Mouse (Mus musculus) heart, postnatal 25 days (tissue): ENCODE results near the gene Dusp2. TPM values are rescaled to one million over a fixed set of nuclear protein-coding genes. Genes with fewer than 3 reads are reported as not detected.

Experiments used
- DNase-seq: peaks from one replicate; pipeline ENCODE4 v3.0.0; 2022; ENCODE audit warnings: low spot score
- intact Hi-C: fragments of 180-260 bp; cut with DNase I; formaldehyde crosslinking; loops from one replicate; pipeline ENCODE4 v1.15.1; 2025
- total RNA-seq, 2 experiments: library from RNA; stranded (reverse); gene quantifications; 2 replicates each; pipeline ENCODE4 v1.2.3; 2021

Gene Dusp2
- total RNA-seq, 2 experiments from 2014 or later, result 0.31 to 0.49 TPM

- intact Hi-C loops, result no loop called here
- no peak for DNase-seq
These were observed 13.2 kb upstream of the Dusp2 start for GRCm38 (mm10) chr2:127322671-127323285.

- intact Hi-C loops, result no loop called here
These were observed 12.3 kb upstream of the Dusp2 start for GRCm38 (mm10) chr2:127323667-127324066.

DNA sequence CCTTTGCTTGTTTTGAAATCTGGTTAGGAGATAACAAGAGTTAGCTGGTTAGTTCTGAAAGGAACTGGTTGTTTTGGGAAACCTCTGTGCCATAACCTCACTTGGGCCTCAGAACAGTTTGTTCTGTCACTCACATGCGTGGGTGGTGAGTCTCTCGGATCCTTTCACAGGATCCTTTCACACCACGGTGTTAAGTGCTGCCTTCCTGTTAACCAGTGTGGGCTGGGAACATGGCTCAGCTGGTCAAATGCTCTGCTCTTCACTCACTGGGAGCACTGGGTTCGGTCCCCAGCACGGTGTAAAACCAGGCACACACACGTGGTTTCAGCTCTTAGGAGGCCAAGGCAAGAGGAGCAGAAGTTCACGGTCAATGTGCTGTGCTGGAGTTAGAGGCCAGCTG, 11.5 kb upstream of the Dusp2 start:
- no peak for DNase-seq
- intact Hi-C loops, result no loop called here

More at GRCm38 (mm10) chr2:127323667-127324066, 12.3 kb upstream of the Dusp2 start:
- DNase-seq, result no peak

DNA sequence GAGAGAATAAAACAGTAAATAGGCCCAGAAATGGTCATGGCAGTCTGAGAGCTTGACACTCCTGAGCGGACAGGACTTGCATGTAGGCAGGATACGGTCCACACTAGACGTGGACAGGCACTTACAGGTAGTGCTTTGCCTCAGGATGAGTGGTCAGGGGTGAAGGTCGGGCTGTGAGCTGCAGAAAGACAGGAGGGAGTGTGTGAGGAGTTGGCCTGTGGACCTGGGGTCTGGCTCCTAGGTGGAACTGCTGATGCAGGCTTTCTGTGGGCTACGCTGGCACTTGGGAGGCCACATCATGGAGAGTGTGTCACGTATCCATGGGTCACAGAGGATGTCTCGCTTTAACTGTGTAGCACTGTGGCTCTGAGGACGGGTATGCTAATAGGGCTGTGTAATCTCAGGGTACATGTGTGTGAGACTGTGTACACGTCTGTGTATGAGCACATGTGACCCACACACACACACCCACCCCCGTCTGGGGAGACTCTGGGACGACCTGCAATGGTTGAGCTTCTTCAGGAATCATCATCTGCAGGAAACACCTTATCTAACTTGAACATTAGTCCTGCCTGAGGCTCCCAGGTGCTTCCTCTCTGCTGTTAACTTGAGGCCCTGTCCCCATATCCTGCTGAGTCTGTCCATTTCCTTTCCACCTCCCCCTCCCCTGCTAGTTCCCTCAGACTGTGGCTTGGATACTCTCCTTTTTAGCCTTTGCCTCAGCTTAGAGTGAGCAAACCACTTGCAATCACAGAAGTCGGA, 7.7 kb upstream of the Dusp2 start:
- no peak for DNase-seq
- intact Hi-C loops, result no loop called here

DNA sequence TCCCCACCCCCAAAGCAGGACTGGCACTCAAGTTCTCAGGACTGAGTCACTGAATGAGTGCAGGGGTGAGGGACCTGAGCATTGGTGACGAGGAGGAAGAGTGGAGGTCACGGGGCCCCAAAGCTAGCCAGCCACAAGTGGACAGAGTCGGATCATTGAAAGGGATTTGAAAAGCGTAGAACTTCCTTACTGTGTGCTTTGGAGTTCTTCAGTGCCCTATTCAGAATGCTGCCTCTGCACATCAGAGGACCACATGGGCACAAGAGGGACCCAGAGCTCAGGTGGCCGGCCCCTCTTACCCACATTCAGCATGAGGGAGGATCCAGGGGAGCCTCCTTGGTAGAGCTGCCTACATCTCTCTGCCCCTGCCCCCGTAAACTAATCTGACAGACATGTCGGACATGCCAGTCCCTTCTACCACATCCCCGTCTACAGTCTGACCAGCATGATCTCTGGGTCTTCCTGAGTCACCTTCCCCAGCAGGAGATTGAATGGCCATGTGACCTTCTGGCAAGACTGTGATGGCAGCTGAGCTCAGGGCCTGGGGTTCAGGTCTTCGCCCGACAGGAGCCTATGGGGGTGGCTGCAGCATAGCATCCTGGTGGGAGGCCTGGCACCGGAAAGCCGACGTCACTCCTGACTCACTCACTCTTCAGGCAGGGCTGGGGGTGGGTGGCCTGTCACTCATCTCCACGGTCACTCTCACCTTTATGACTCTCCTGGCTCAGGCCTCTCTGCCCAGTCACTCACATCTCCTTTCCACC, 3.0 kb upstream of the Dusp2 start:
- intact Hi-C loops, result no loop called here
- DNase-seq, result no peak

DNA sequence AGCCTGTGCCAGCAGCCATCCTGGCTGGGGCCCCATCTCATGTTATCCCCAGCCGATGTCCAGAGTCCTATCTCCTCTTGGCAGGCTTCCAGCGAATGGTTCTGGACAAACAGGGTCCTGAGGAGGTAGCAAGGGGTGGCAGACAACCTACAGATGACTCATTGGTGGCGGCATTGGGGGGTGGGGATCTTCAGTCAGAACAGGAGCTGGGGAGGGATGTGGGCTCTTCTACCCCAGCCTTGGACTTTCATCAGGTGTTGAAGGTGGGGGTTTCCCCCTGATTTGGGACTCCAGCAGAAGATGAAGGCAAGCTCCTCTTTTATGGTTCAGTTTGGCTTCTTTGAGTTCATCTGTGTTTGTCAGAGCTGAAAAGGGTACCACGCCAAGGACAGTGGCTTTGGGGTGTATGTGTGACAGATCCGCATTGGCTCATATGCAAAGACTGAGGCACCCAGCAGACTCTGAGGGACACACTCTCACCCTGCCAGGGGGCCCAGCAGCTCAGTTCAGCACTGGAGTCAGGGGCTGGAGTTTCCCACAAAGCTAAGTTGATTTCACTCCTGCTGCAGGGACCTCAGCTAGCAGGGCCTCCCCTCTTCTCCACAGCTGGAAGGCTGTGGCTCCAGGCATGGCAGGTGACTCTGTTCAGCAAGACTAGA, 1.9 kb upstream of the Dusp2 start:
- DNase-seq, result no peak
- intact Hi-C loops, result no loop called here

DNA sequence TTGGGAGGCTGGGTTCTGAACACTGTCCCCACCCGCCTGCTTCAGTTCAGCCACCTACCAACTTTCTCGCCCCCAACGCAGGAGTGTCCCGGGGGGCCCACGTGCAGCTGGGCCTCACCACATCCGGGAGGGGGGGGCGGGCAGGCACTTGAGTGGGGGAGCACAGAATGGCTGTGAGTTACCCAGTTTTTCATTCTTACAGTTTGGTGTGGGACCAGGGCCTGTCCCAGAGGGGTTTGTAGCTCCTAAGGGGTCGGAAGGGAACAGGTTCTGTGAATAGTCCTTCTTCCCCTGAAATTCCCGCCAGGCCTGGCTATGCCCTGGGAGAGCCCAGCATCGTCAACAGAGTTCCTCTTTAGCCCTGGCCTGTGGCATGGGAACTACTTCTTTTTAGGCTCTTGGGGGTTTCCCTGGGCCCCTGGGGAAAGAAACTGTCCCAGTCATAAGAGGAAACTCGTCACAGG, 849 bp upstream of the Dusp2 start:
- DNase-seq, result no peak
- intact Hi-C loops, result no loop called here

GRCm38 (mm10) chr2:127336497-127336832, 506 bp downstream of the Dusp2 start:
- no peak for DNase-seq
- intact Hi-C loops, result no loop called here

GRCm38 (mm10) chr2:127336885-127337284, 926 bp downstream of the Dusp2 start:
- DNase-seq, result no peak
- intact Hi-C loops, result no loop called here

DNA sequence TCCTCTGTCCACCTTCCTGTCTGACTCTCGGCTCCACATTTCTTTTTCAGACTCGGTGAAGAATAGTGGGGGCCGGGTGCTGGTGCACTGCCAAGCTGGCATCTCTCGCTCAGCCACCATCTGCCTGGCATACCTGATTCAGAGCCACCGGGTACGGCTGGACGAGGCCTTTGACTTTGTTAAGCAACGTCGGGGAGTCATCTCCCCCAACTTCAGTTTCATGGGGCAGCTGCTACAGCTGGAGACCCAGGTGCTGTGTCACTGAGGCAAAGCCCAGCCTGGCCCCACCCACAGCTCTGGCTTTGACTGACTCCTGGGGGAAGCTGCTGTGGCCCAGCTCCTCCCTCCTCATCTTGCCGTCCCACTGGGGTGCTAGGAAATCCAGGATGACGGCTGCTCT, 1.6 kb downstream of the Dusp2 start:
- no peak for DNase-seq
- intact Hi-C loops, result no loop called here

GRCm38 (mm10) chr2:127338012-127338411, 2.1 kb downstream of the Dusp2 start:
- intact Hi-C loops, result no loop called here
- no peak for DNase-seq

DNA sequence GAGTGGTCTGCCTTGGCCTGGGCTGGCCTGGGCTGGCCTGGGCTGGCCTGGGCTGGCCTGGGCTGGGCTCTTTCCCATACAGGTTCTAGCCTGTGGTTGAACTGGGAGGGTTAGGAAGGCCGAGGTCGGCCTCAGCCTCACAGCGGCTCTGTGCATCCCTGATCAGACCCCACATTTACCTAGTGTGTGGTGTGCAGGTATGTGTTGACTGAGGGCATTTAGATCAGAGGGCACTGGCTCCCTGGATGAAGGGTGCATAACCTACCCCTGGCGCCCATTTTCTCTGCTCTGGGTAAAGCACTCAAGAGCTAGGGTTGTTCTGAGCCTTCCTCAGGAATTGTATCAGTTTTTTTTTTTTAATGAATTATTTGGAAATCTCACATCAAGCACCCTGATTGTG, 2.5 kb downstream of the Dusp2 start, which contains the start of gene Astl:
Gene Astl, plus strand, starts transcription at position 224 of the 400 bp plus-strand sequence.
- intact Hi-C loops, result no loop called here
- DNase-seq, result no peak

GRCm38 (mm10) chr2:127338833-127339232, 2.9 kb downstream of the Dusp2 start:
- intact Hi-C loops, result no loop called here

GRCm38 (mm10) chr2:127339262-127339661, 3.3 kb downstream of the Dusp2 start:
- intact Hi-C loops, result no loop called here
- DNase-seq, result no peak

More at GRCm38 (mm10) chr2:127338833-127339232, 2.9 kb downstream of the Dusp2 start:
- no peak for DNase-seq

GRCm38 (mm10) chr2:127341159-127341558, 5.2 kb downstream of the Dusp2 start:
- DNase-seq, result no peak
- intact Hi-C loops, result loop anchor here (2.0 kb wide), 2 partner anchors 32 to 174 kb away; no protein-coding TSS in a partner anchor

DNA sequence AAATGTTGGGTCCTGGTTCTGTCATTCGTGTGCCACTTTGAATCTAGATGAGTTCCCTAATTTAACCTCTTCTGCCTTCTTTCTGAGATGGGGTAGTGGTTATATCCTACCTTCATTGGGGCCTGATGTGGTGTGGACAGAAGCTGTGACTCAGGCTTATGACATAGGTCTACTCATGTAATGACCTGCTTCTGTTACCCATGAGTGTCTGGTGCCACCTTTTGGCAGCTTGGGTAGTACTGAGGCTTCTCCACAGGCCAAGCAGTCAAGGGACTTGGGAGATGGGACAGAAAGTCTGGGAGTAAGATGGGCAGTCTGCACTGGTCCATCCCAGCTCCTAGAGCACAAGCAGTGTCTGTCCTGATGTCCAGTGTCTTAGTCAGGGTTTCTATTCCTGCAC, 10.4 kb downstream of the Dusp2 start:
- DNase-seq, result no peak
- intact Hi-C loops, result no loop called here

GRCm38 (mm10) chr2:127347147-127347985, 11.4 kb downstream of the Dusp2 start:
- DNase-seq, result no peak
- intact Hi-C loops, result no loop called here

- no peak for DNase-seq
- intact Hi-C loops, result no loop called here
These were observed 17.9 kb downstream of the Dusp2 start for GRCm38 (mm10) chr2:127353881-127354280.
